Mouse (Mus musculus): ENCODE measurements around the gene Cfap157. TPM values are rescaled to one million over a fixed set of nuclear protein-coding genes. Genes with fewer than 3 reads are reported as not detected.
A peak's percentile ranks its signal among the peaks of the same experiment; 100 is the strongest.

Cfap157 gene
- polyA plus RNA-seq, 1 experiment: not detected

GRCm38 (mm10) chr2:32768661-32769285 lies 15.5 kb downstream of the Cfap157 start:
- no peaks in the 10 kb centered on the region for H3K27me3 ChIP-seq (ENCODE audit: control insufficient read depth, insufficient read depth, low read length, poor library complexity, severe bottlenecking)
- TF ChIP-seq POLR2A (IDR thresholded peaks at IDR 0.05; ENCODE audit: insufficient read depth, low read length) (peak; percentile 46), CTCF (IDR thresholded peaks at IDR 0.05; ENCODE audit: low read depth, low read length) (no peak), EP300 (IDR thresholded peaks at IDR 0.05; ENCODE audit: insufficient read depth, low read depth, low read length) (no peak)
- H3K4me3 ChIP-seq (ENCODE audit: low read depth, low read length): peak overlapping the region; percentile 15; the same call in 1 of the 2 replicates
- no peak overlapping the region for H3K9ac ChIP-seq (ENCODE audit: low read depth, poor library complexity, severe bottlenecking)
- no peaks in the 10 kb centered on the region for H3K4me1 ChIP-seq (ENCODE audit: control insufficient read depth, insufficient read depth, low read length)
- no peaks in the 10 kb centered on the region for H3K9me3 ChIP-seq (replicated peaks; ENCODE audit: control insufficient read depth, insufficient read depth, low read length, poor library complexity, severe bottlenecking)
- H3K36me3 ChIP-seq (ENCODE audit: control insufficient read depth, insufficient read depth, low read length, poor library complexity, severe bottlenecking): no peaks in the 10 kb centered on the region
- no peak overlapping the region for H3K27ac ChIP-seq (ENCODE audit: insufficient read depth, low read length)

GRCm38 (mm10) chr2:32767241-32767640 lies 17.0 kb downstream of the Cfap157 start:
- no peak overlapping the region for H3K9ac ChIP-seq (ENCODE audit: low read depth, poor library complexity, severe bottlenecking)
- peaks cover 3% of the 10 kb centered on the region for H3K4me1 ChIP-seq (ENCODE audit: control insufficient read depth, insufficient read depth, low read length)
- H3K27ac ChIP-seq (ENCODE audit: insufficient read depth, low read length): no peak overlapping the region
- no peak overlapping the region for H3K4me3 ChIP-seq (ENCODE audit: low read depth, low read length)
- TF ChIP-seq POLR2A (IDR thresholded peaks at IDR 0.05; ENCODE audit: insufficient read depth, low read length) (no peak), CTCF (IDR thresholded peaks at IDR 0.05; ENCODE audit: low read depth, low read length) (no peak), EP300 (IDR thresholded peaks at IDR 0.05; ENCODE audit: insufficient read depth, low read depth, low read length) (no peak)
- no peaks in the 10 kb centered on the region for H3K36me3 ChIP-seq (ENCODE audit: control insufficient read depth, insufficient read depth, low read length, poor library complexity, severe bottlenecking)
- no peaks in the 10 kb centered on the region for H3K9me3 ChIP-seq (replicated peaks; ENCODE audit: control insufficient read depth, insufficient read depth, low read length, poor library complexity, severe bottlenecking)
- no peaks in the 10 kb centered on the region for H3K27me3 ChIP-seq (ENCODE audit: control insufficient read depth, insufficient read depth, low read length, poor library complexity, severe bottlenecking)

GRCm38 (mm10) chr2:32763353-32763752 lies 20.9 kb downstream of the Cfap157 start:
- H3K4me3 ChIP-seq (ENCODE audit: low read depth, low read length): no peak overlapping the region
- H3K36me3 ChIP-seq (ENCODE audit: control insufficient read depth, insufficient read depth, low read length, poor library complexity, severe bottlenecking): no peaks in the 10 kb centered on the region
- H3K9ac ChIP-seq (ENCODE audit: low read depth, poor library complexity, severe bottlenecking): no peak overlapping the region
- TF ChIP-seq CTCF (IDR thresholded peaks at IDR 0.05; ENCODE audit: low read depth, low read length) (peak; percentile 21), EP300 (IDR thresholded peaks at IDR 0.05; ENCODE audit: insufficient read depth, low read depth, low read length) (no peak), POLR2A (IDR thresholded peaks at IDR 0.05; ENCODE audit: insufficient read depth, low read length) (no peak)
- H3K4me1 ChIP-seq (ENCODE audit: control insufficient read depth, insufficient read depth, low read length): peaks cover 6% of the 10 kb centered on the region
- H3K9me3 ChIP-seq (replicated peaks; ENCODE audit: control insufficient read depth, insufficient read depth, low read length, poor library complexity, severe bottlenecking): no peaks in the 10 kb centered on the region
- H3K27me3 ChIP-seq (ENCODE audit: control insufficient read depth, insufficient read depth, low read length, poor library complexity, severe bottlenecking): no peaks in the 10 kb centered on the region
- no peak overlapping the region for H3K27ac ChIP-seq (ENCODE audit: insufficient read depth, low read length)

GRCm38 (mm10) chr2:32761859-32762258 lies 22.4 kb downstream of the Cfap157 start:
- TF ChIP-seq CTCF (IDR thresholded peaks at IDR 0.05; ENCODE audit: low read depth, low read length) (no peak), POLR2A (IDR thresholded peaks at IDR 0.05; ENCODE audit: insufficient read depth, low read length) (no peak), EP300 (IDR thresholded peaks at IDR 0.05; ENCODE audit: insufficient read depth, low read depth, low read length) (no peak)
- H3K4me3 ChIP-seq (ENCODE audit: low read depth, low read length): no peak overlapping the region
- H3K27ac ChIP-seq (ENCODE audit: insufficient read depth, low read length): no peak overlapping the region
- no peaks in the 10 kb centered on the region for H3K36me3 ChIP-seq (ENCODE audit: control insufficient read depth, insufficient read depth, low read length, poor library complexity, severe bottlenecking)
- peaks cover 6% of the 10 kb centered on the region for H3K4me1 ChIP-seq (ENCODE audit: control insufficient read depth, insufficient read depth, low read length)
- no peak overlapping the region for H3K9ac ChIP-seq (ENCODE audit: low read depth, poor library complexity, severe bottlenecking)
- H3K27me3 ChIP-seq (ENCODE audit: control insufficient read depth, insufficient read depth, low read length, poor library complexity, severe bottlenecking): no peaks in the 10 kb centered on the region
- H3K9me3 ChIP-seq (replicated peaks; ENCODE audit: control insufficient read depth, insufficient read depth, low read length, poor library complexity, severe bottlenecking): no peaks in the 10 kb centered on the region

- Histone ChIP-seq H3K9me3 (replicated peaks; ENCODE audit: control insufficient read depth, insufficient read depth, low read length, poor library complexity, severe bottlenecking) (no peaks in the 10 kb centered on the region), H3K4me3 (ENCODE audit: low read depth, low read length) (no peak overlapping the region), H3K27me3 (ENCODE audit: control insufficient read depth, insufficient read depth, low read length, poor library complexity, severe bottlenecking) (no peaks in the 10 kb centered on the region), H3K36me3 (ENCODE audit: control insufficient read depth, insufficient read depth, low read length, poor library complexity, severe bottlenecking) (no peaks in the 10 kb centered on the region), H3K4me1 (ENCODE audit: control insufficient read depth, insufficient read depth, low read length) (peaks cover 6% of the 10 kb centered on the region), H3K27ac (ENCODE audit: insufficient read depth, low read length) (no peak overlapping the region), H3K9ac (ENCODE audit: low read depth, poor library complexity, severe bottlenecking) (no peak overlapping the region)
- no peak for TF ChIP-seq CTCF (IDR thresholded peaks at IDR 0.05; ENCODE audit: low read depth, low read length)
- no peak for TF ChIP-seq EP300 (IDR thresholded peaks at IDR 0.05; ENCODE audit: insufficient read depth, low read depth, low read length)
- TF ChIP-seq POLR2A (IDR thresholded peaks at IDR 0.05; ENCODE audit: insufficient read depth, low read length): no peak
Observed at GRCm38 (mm10) chr2:32761361-32761760, 22.9 kb downstream of the Cfap157 start.

GRCm38 (mm10) chr2:32759001-32759400 lies 25.2 kb downstream of the Cfap157 start:
- H3K27me3 ChIP-seq (ENCODE audit: control insufficient read depth, insufficient read depth, low read length, poor library complexity, severe bottlenecking): no peaks in the 10 kb centered on the region
- no peak overlapping the region for H3K27ac ChIP-seq (ENCODE audit: insufficient read depth, low read length)
- H3K9ac ChIP-seq (ENCODE audit: low read depth, poor library complexity, severe bottlenecking): no peak overlapping the region
- H3K36me3 ChIP-seq (ENCODE audit: control insufficient read depth, insufficient read depth, low read length, poor library complexity, severe bottlenecking): no peaks in the 10 kb centered on the region
- H3K9me3 ChIP-seq (replicated peaks; ENCODE audit: control insufficient read depth, insufficient read depth, low read length, poor library complexity, severe bottlenecking): no peaks in the 10 kb centered on the region
- H3K4me1 ChIP-seq (ENCODE audit: control insufficient read depth, insufficient read depth, low read length): peaks cover 6% of the 10 kb centered on the region
- TF ChIP-seq POLR2A (IDR thresholded peaks at IDR 0.05; ENCODE audit: insufficient read depth, low read length) (no peak), CTCF (IDR thresholded peaks at IDR 0.05; ENCODE audit: low read depth, low read length) (no peak), EP300 (IDR thresholded peaks at IDR 0.05; ENCODE audit: insufficient read depth, low read depth, low read length) (no peak)
- no peak overlapping the region for H3K4me3 ChIP-seq (ENCODE audit: low read depth, low read length)

All from ES-Bruce4 (cell line).